Mouse (Mus musculus): ENCODE results near the gene Thrsp. TPM values are rescaled to one million over a fixed set of nuclear protein-coding genes. Genes with fewer than 3 reads are reported as not detected.
A peak's percentile ranks its signal among the peaks of the same experiment; 100 is the strongest.
"Not testable (repeated sequence)": the region's sequence is repeated elsewhere in the genome, so short reads cannot be mapped to it uniquely, and the experiment has no call there.

Thrsp gene
- 10 to 100 TPM; 22.2 to 31.3 TPM for total RNA-seq (2021)
- long read RNA-seq, experiment 1, transcript Thrsp-201 (2 exons, 1,277 nt), result major isoform, 83 of 187 reads
- long read RNA-seq, experiment 1, partial matches to known transcripts, result 104 of 187 reads
- long read RNA-seq, experiment 1, other reads (novel, unspliced or antisense), result 0 of 187 reads
- long read RNA-seq, experiment 2, transcript Thrsp-201 (2 exons, 1,277 nt), result major isoform, 58 of 111 reads
- long read RNA-seq, experiment 2, partial matches to known transcripts, result 53 of 111 reads
- long read RNA-seq, experiment 2, other reads (novel, unspliced or antisense), result 0 of 111 reads

- DNase-seq, result peak; percentile 82
These were observed at the start of gene Thrsp for GRCm38 (mm10) chr7:97416906-97417777. Gene Thrsp, minus strand, starts transcription at chr7:97417730.

- DNase-seq, result no peak
These were observed 38.0 kb upstream of the Thrsp start for GRCm38 (mm10) chr7:97455577-97455976.

- DNase-seq, result no peak
These were observed 37.3 kb upstream of the Thrsp start for GRCm38 (mm10) chr7:97454795-97455194.

GRCm38 (mm10) chr7:97453141-97453921 lies 35.8 kb upstream of the Thrsp start:
- DNase-seq, result peak; percentile 10

- DNase-seq, result no peak
These were observed 34.7 kb upstream of the Thrsp start for GRCm38 (mm10) chr7:97452196-97452595.

GRCm38 (mm10) chr7:97451023-97451422 lies 33.5 kb upstream of the Thrsp start, which contains the start of gene Kctd14:
Gene Kctd14, plus strand, starts transcription at chr7:97451323.
- DNase-seq, result not testable (repeated sequence)

- no peak for DNase-seq
These were observed 29.6 kb upstream of the Thrsp start for GRCm38 (mm10) chr7:97447050-97447531.

GRCm38 (mm10) chr7:97446171-97446925 lies 28.8 kb upstream of the Thrsp start:
- peak; percentile 67 for DNase-seq

- no peak for DNase-seq
These were observed 21.5 kb upstream of the Thrsp start for GRCm38 (mm10) chr7:97438986-97439385.

- no peak for DNase-seq
These were observed 17.0 kb upstream of the Thrsp start for GRCm38 (mm10) chr7:97434517-97434916.

- not testable (repeated sequence) for DNase-seq
These were observed 16.0 kb upstream of the Thrsp start for GRCm38 (mm10) chr7:97433517-97433916.

- DNase-seq, result no peak
These were observed 12.2 kb upstream of the Thrsp start for GRCm38 (mm10) chr7:97429705-97430104.

- peak; percentile 40 for DNase-seq
These were observed 10.4 kb upstream of the Thrsp start for GRCm38 (mm10) chr7:97427778-97428420.

GRCm38 (mm10) chr7:97427296-97427695 lies 9.8 kb upstream of the Thrsp start:
- DNase-seq, result no peak

GRCm38 (mm10) chr7:97426566-97426965 lies 9.0 kb upstream of the Thrsp start:
- DNase-seq, result no peak

GRCm38 (mm10) chr7:97424621-97425245 lies 7.2 kb upstream of the Thrsp start:
- peak; percentile 80 for DNase-seq

GRCm38 (mm10) chr7:97423754-97424153 lies 6.2 kb upstream of the Thrsp start:
- no peak for DNase-seq

GRCm38 (mm10) chr7:97420958-97421651 lies 3.6 kb upstream of the Thrsp start:
- DNase-seq, result peak; percentile 31

- DNase-seq, result no peak
These were observed 2.9 kb upstream of the Thrsp start for GRCm38 (mm10) chr7:97420406-97420805.

- no peak for DNase-seq
These were observed 1.6 kb upstream of the Thrsp start for GRCm38 (mm10) chr7:97419163-97419562.
